Mouse (Mus musculus): ENCODE results near the gene Bst1. TPM values are rescaled to one million over a fixed set of nuclear protein-coding genes. Genes with fewer than 3 reads are reported as not detected.

Gene Bst1
- polyA plus RNA-seq, 1 experiment = not detected

DNA sequence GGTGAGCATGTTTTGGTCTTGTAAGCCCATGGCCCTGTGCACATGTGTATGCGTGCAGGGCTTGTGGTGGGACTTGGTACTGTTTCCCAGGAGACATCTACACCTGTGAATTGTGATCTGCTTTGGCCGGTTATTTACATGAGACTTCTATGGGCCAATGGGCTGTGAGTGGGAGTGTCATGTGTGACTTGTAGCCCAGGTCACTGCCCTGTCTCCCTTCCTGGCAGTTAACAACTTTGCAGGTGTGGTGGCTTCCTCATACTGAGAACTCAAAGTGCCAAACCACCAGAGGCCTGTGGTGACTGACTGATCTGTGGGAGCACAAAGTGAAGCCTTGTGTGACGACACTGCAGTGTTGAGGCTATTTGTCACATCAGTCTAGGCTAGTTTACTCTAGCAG lies 5.9 kb downstream of the Bst1 start:
- Histone ChIP-seq H3K4me1 (ENCODE audit: control insufficient read depth) (no peaks in the 10 kb centered on the region), H3K36me3 (ENCODE audit: control insufficient read depth) (no peaks in the 10 kb centered on the region), H3K27me3 (ENCODE audit: control insufficient read depth) (no peaks in the 10 kb centered on the region), H3K4me3 (replicated peaks) (no peak overlapping the region), H3K9me3 (ENCODE audit: control insufficient read depth, low read length) (no peaks in the 10 kb centered on the region)
- no peak for TF ChIP-seq TAL1 (IDR thresholded peaks at IDR 0.05; ENCODE audit: low read length)
- TF ChIP-seq GATA1 (IDR thresholded peaks at IDR 0.05; ENCODE audit: low read length) = no peak

- H3K9me3 ChIP-seq (ENCODE audit: control insufficient read depth, low read length) = no peaks in the 10 kb centered on the region
- no peaks in the 10 kb centered on the region for H3K36me3 ChIP-seq (ENCODE audit: control insufficient read depth)
- H3K4me3 ChIP-seq (replicated peaks) = no peak overlapping the region
- H3K4me1 ChIP-seq (ENCODE audit: control insufficient read depth) = no peaks in the 10 kb centered on the region
- TF ChIP-seq GATA1 (IDR thresholded peaks at IDR 0.05; ENCODE audit: low read length) = no peak
- no peak for TF ChIP-seq TAL1 (IDR thresholded peaks at IDR 0.05; ENCODE audit: low read length)
- no peaks in the 10 kb centered on the region for H3K27me3 ChIP-seq (ENCODE audit: control insufficient read depth)
Measured at GRCm38 (mm10) chr5:43826883-43827282, 8.2 kb downstream of the Bst1 start.

GRCm38 (mm10) chr5:43827366-43827765 lies 8.7 kb downstream of the Bst1 start:
- no peaks in the 10 kb centered on the region for H3K27me3 ChIP-seq (ENCODE audit: control insufficient read depth)
- no peaks in the 10 kb centered on the region for H3K9me3 ChIP-seq (ENCODE audit: control insufficient read depth, low read length)
- no peaks in the 10 kb centered on the region for H3K36me3 ChIP-seq (ENCODE audit: control insufficient read depth)
- H3K4me1 ChIP-seq (ENCODE audit: control insufficient read depth) = no peaks in the 10 kb centered on the region
- TF ChIP-seq GATA1 (IDR thresholded peaks at IDR 0.05; ENCODE audit: low read length) (no peak), TAL1 (IDR thresholded peaks at IDR 0.05; ENCODE audit: low read length) (no peak)
- H3K4me3 ChIP-seq (replicated peaks) = no peak overlapping the region

DNA sequence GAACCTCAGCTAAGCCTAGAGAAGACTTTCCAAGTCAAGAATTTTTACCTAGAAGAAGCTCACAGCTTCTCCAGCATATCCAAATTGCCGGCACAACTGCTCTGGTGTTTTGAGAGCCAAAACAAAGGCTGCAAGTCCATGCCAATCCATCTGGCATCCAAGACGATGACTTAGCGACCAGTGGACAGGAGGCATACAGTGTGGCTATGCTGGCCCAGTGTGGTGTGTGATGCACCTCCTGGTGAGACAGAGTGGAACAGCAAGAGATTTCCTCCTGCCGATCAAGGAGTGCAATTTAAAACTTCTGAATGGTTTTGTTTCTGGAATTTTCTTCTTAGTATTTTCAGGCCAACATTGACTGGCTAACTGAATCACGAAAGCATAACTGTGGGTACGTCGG lies 17.9 kb downstream of the Bst1 start:
- no peaks in the 10 kb centered on the region for H3K27me3 ChIP-seq (ENCODE audit: control insufficient read depth)
- TF ChIP-seq GATA1 (IDR thresholded peaks at IDR 0.05; ENCODE audit: low read length) (no peak), TAL1 (IDR thresholded peaks at IDR 0.05; ENCODE audit: low read length) (no peak)

DNA sequence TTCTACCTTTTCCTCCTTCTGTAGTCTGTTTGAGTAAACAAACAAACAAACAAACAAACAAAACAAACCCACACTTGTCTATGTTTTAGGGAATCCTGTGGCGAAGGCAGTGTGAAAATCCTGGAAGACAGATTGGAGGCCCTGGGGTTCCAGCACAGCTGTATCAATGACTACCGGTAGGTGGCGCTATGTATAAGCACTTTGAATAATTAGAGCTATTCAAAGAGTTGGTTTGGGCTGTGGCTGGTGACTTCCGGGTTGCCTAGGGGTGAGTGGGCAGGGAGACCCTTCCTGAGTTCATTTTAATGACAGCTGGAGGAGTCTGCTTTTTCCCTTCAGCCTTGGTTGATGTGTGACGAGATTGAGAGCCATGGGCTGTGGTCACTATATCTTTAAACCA lies 18.7 kb downstream of the Bst1 start:
- Histone ChIP-seq H3K4me3 (replicated peaks) (no peak overlapping the region), H3K27me3 (ENCODE audit: control insufficient read depth) (no peaks in the 10 kb centered on the region), H3K36me3 (ENCODE audit: control insufficient read depth) (no peaks in the 10 kb centered on the region), H3K9me3 (ENCODE audit: control insufficient read depth, low read length) (no peaks in the 10 kb centered on the region), H3K4me1 (ENCODE audit: control insufficient read depth) (0 out of 2 replicates have a peak, but pooled peaks cover 2% of the 10 kb centered on the region)
- no peak for TF ChIP-seq GATA1 (IDR thresholded peaks at IDR 0.05; ENCODE audit: low read length)
- no peak for TF ChIP-seq TAL1 (IDR thresholded peaks at IDR 0.05; ENCODE audit: low read length)

More for the DNA sequence above, 17.9 kb downstream of the Bst1 start:
- H3K4me3 ChIP-seq (replicated peaks) = no peak overlapping the region
- 0 out of 2 replicates have a peak, but pooled peaks cover under 1% of the 10 kb centered on the region for H3K4me1 ChIP-seq (ENCODE audit: control insufficient read depth)
- H3K9me3 ChIP-seq (ENCODE audit: control insufficient read depth, low read length) = no peaks in the 10 kb centered on the region
- H3K36me3 ChIP-seq (ENCODE audit: control insufficient read depth) = no peaks in the 10 kb centered on the region

DNA sequence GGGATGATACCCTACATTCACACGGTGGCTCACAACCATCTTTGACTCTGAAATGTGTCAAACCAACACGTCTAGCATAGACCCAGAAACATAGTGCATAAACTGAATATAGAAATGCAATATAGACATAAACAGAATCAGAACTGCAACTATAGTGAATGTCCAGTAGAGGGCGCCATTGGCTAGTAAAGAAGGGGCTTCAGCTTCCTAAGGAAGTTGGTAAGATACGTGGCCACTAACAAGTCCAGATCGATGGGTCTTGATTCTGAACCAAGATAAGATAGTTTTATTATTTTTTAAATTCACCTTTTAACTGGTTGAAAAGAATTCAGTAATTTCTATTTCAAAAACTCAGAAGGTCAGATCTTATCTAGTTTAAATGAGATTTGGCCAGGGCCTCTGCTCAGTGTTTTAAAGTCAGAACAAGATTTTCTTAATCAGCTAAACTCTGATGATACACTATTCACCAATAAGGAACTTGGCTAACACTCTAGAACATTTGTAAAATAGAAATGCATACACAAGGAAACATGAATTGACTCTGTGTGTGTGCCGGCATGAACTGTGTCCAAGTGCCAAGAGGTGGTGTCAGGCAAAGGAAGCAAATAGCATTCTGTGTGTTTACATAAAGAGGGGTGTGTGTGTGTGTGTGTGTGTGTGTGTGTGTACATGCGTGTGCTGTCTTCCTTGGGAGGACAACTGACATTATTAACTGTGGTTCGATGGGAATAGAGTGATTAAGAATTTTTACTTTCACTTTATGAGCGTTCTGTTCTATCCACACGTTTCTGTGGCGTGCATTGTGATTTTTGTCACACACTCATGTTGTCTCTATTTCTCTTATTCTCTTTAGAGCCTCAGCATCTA lies 22.7 kb downstream of the Bst1 start:
- Histone ChIP-seq H3K27me3 (ENCODE audit: control insufficient read depth) (no peaks in the 10 kb centered on the region; the same call in 1 of the 2 replicates), H3K4me3 (replicated peaks) (no peak overlapping the region), H3K4me1 (ENCODE audit: control insufficient read depth) (0 out of 2 replicates have a peak, but pooled peaks cover 2% of the 10 kb centered on the region), H3K9me3 (ENCODE audit: control insufficient read depth, low read length) (peaks cover 2% of the 10 kb centered on the region; the same call in 1 of the 2 replicates), H3K36me3 (ENCODE audit: control insufficient read depth) (no peaks in the 10 kb centered on the region)
- no peak for TF ChIP-seq GATA1 (IDR thresholded peaks at IDR 0.05; ENCODE audit: low read length)
- TF ChIP-seq TAL1 (IDR thresholded peaks at IDR 0.05; ENCODE audit: low read length) = no peak

- Histone ChIP-seq H3K4me1 (ENCODE audit: control insufficient read depth) (0 out of 2 replicates have a peak, but pooled peaks cover 2% of the 10 kb centered on the region), H3K36me3 (ENCODE audit: control insufficient read depth) (no peaks in the 10 kb centered on the region), H3K27me3 (ENCODE audit: control insufficient read depth) (no peaks in the 10 kb centered on the region; the same call in 1 of the 2 replicates), H3K9me3 (ENCODE audit: control insufficient read depth, low read length) (peaks cover 2% of the 10 kb centered on the region; the same call in 1 of the 2 replicates), H3K4me3 (replicated peaks) (no peak overlapping the region)
- no peak for TF ChIP-seq GATA1 (IDR thresholded peaks at IDR 0.05; ENCODE audit: low read length)
Measured at GRCm38 (mm10) chr5:43842011-43842285, 23.3 kb downstream of the Bst1 start.

- TF ChIP-seq TAL1 (IDR thresholded peaks at IDR 0.05; ENCODE audit: low read length) (no peak), GATA1 (IDR thresholded peaks at IDR 0.05; ENCODE audit: low read length) (no peak)
Measured at GRCm38 (mm10) chr5:43842576-43843155, 24.0 kb downstream of the Bst1 start.

GRCm38 (mm10) chr5:43845083-43845482 lies 26.4 kb downstream of the Bst1 start:
- H3K4me1 ChIP-seq (ENCODE audit: control insufficient read depth) = 0 out of 2 replicates have a peak, but pooled peaks cover 2% of the 10 kb centered on the region
- no peak for TF ChIP-seq TAL1 (IDR thresholded peaks at IDR 0.05; ENCODE audit: low read length)
- no peak for TF ChIP-seq GATA1 (IDR thresholded peaks at IDR 0.05; ENCODE audit: low read length)

More at GRCm38 (mm10) chr5:43842576-43843155, 24.0 kb downstream of the Bst1 start:
- no peaks in the 10 kb centered on the region for H3K36me3 ChIP-seq (ENCODE audit: control insufficient read depth)
- no peak overlapping the region for H3K4me3 ChIP-seq (replicated peaks)
- peaks cover 4% of the 10 kb centered on the region for H3K27me3 ChIP-seq (ENCODE audit: control insufficient read depth)
- H3K4me1 ChIP-seq (ENCODE audit: control insufficient read depth) = 0 out of 2 replicates have a peak, but pooled peaks cover 2% of the 10 kb centered on the region
- peaks cover 2% of the 10 kb centered on the region; the same call in 1 of the 2 replicates for H3K9me3 ChIP-seq (ENCODE audit: control insufficient read depth, low read length)

More at GRCm38 (mm10) chr5:43845083-43845482, 26.4 kb downstream of the Bst1 start:
- H3K4me3 ChIP-seq (replicated peaks) = no peak overlapping the region
- H3K9me3 ChIP-seq (ENCODE audit: control insufficient read depth, low read length) = peaks cover 2% of the 10 kb centered on the region; the same call in 1 of the 2 replicates
- H3K36me3 ChIP-seq (ENCODE audit: control insufficient read depth) = no peaks in the 10 kb centered on the region
- H3K27me3 ChIP-seq (ENCODE audit: control insufficient read depth) = peaks cover 20% of the 10 kb centered on the region
